Mouse (Mus musculus) megakaryocyte, embryonic 14.5 days (primary cell): Measurements from ENCODE around the gene Cracr2b.

Source experiments
- FLI1 ChIP-seq: IDR thresholded peaks from 2 replicates; pipeline ENCODE4 v1.6.1; 2012; ENCODE audit warnings: low read length, inconsistent platforms, mixed read lengths
- GATA1 ChIP-seq: IDR thresholded peaks from 3 replicates; pipeline ENCODE4 v1.6.1; 2012; ENCODE audit warnings: mixed read lengths, low read length, inconsistent platforms, borderline replicate concordance

GRCm38 (mm10) chr7:141482531-141483024 is 21.7 kb downstream of the Cracr2b start:
- TF ChIP-seq GATA1 (no peak), FLI1 (no peak)
